Mouse (Mus musculus) midbrain, postnatal 0 days (tissue): ENCODE results near the gene Smyd4. TPM values are rescaled to one million over a fixed set of nuclear protein-coding genes. Genes with fewer than 3 reads are reported as not detected.
A peak's percentile ranks its signal among the peaks of the same experiment; 100 is the strongest.

Experiments used
- ATAC-seq: fragments of 200-750 bp; cut with Nextera tagmentation; 2 replicates; pipeline ENCODE4 v1.8.0; 2017; ENCODE audit warnings: moderate number of reproducible peaks, mild to moderate bottlenecking, moderate TSS enrichment, moderate library complexity; ENCODE audit not compliant: low FRiP score
- DNase-seq: peaks from one replicate; pipeline ENCODE4 v3.0.0-alpha.2; 2015; ENCODE audit warnings: low spot score
- H3K27ac ChIP-seq: fragments of 300-500 bp; sonication (generic); 2 replicates; pipeline ENCODE4 v1.5.1; 2014; ENCODE audit warnings: low read depth, mild to moderate bottlenecking, low read length, mixed read lengths
- H3K27me3 ChIP-seq: fragments of 300-500 bp; sonication (generic); 2 replicates; pipeline ENCODE4 v1.6.1; 2014; ENCODE audit warnings: low read length, control low read depth, mixed read lengths; ENCODE audit not compliant: insufficient read depth
- H3K36me3 ChIP-seq: fragments of 300-500 bp; sonication (generic); 2 replicates; pipeline ENCODE4 v1.6.1; 2014; ENCODE audit warnings: low read length, control low read depth, mixed read lengths; ENCODE audit not compliant: insufficient read depth
- H3K4me1 ChIP-seq: fragments of 300-500 bp; sonication (generic); 2 replicates; pipeline ENCODE4 v1.6.1; 2014; ENCODE audit warnings: mild to moderate bottlenecking, control low read depth, antibody characterized with exemption, low read length, mixed read lengths; ENCODE audit not compliant: insufficient read depth
- H3K4me2 ChIP-seq: fragments of 300-500 bp; sonication (generic); 2 replicates; pipeline ENCODE4 v1.6.1; 2014; ENCODE audit warnings: low read depth, mild to moderate bottlenecking, low read length, mixed read lengths; ENCODE audit not compliant: poor library complexity, severe bottlenecking
- H3K4me3 ChIP-seq: fragments of 300-500 bp; sonication (generic); 2 replicates; pipeline ENCODE4 v1.5.1; 2014; ENCODE audit warnings: low read depth, mild to moderate bottlenecking, low read length, moderate library complexity
- H3K9ac ChIP-seq: fragments of 300-500 bp; sonication (generic); replicated peaks from 2 replicates; pipeline ENCODE4 v1.6.1; 2014; ENCODE audit warnings: mild to moderate bottlenecking, low read length, moderate library complexity, mixed read lengths; ENCODE audit not compliant: poor library complexity, severe bottlenecking
- H3K9me3 ChIP-seq: fragments of 300-500 bp; sonication (generic); 2 replicates; pipeline ENCODE4 v1.6.1; 2016; ENCODE audit warnings: low read length, control low read depth
- CTCF ChIP-seq: IDR thresholded peaks from 2 replicates; pipeline ENCODE4 v1.5.1; 2016; ENCODE audit warnings: antibody characterized with exemption, mild to moderate bottlenecking
- WGBS: fragments of 180-500 bp; shearing (Covaris S2); extraction: QIAGEN DNeasy Blood & Tissue Kit; methylation state at CpG from one replicate; pipeline ENCODE4 v1.1.7; 2014; 5-methylcytosine and 5-hydroxymethylcytosine counted together
- polyA plus RNA-seq: library from polyadenylated mRNA; unstranded; fragments of >200 nt; fragmentation: Nextera tagmentation; extraction: Ambion mirVana; gene quantifications from 2 replicates; pipeline ENCODE4 v1.2.1, GENCODE M21; 2015
- total RNA-seq: library from RNA; depleted of rRNA; stranded (reverse); fragments of >200 nt; gene quantifications from 2 replicates; pipeline ENCODE4 v1.2.3, GENCODE M21; 2014

Smyd4 gene
- total and polyA plus RNA-seq, 2 experiments from 2014 or later = 16.7 to 16.8 TPM

DNA sequence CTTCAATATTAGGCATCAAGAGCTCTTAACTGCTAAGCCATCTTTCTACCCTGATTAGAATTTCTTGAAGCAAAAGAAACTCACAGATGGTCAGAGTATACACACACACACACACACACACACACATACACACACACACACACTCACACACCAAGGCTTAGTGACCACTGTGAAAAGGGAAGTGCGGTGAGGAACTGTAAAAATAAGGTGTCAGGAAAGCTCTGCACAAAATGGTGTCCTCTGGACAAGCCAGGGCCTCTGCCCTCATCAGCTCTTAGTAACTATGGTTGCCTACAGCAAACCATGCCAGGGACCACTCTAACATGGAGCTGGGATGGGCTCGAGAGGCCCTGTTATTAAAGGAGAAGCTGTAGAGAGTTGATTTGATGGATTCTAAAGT, 23.8 kb upstream of the Smyd4 start:
- TF ChIP-seq CTCF = no peak

DNA sequence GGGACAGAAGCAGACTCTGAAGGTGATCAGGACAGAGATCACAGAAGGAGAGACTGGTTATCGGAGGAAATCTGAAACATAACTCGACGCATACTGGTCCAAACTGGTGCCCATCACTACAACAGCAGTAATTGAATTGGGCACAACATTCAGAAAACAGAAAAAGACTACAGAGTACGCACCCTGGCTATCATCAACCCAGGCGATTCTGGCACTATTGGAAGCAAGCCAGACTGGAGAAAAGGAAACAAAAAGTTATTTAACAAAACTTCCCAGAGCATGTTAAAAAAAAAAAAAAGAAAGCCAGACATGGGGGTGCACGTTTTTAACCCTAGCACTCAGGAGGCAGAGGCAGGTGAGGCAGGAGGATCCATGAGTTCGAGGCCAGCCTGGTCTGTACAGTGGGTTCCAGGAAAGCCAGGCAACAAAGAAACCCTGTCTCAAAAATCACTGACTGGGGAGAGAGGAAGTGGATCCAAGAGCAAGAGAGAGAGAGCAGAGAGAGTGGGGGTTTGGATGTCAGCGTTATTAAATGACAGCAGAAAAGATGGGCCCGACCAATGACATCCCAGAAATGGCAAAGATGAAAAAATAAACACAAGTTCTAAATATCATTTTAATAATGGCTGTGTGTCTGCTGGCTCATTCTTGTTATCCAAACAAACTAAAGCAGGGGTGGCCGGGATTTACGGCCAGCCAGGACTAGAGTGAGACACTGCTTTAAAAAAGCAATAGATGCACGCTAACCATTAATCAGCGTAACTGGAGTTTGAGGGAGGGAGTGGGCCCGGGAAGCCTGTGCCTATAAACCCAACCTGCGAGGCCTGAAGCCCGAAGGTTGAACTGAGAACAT, 22.9 kb upstream of the Smyd4 start:
- Histone ChIP-seq H3K9me3 (no peaks in the 10 kb centered on the region), H3K27ac (no peak overlapping the region), H3K36me3 (no peaks in the 10 kb centered on the region), H3K4me2 (no peak overlapping the region), H3K4me3 (no peak overlapping the region), H3K27me3 (no peaks in the 10 kb centered on the region), H3K4me1 (no peaks in the 10 kb centered on the region), H3K9ac (no peak overlapping the region)
- TF ChIP-seq CTCF = no peak
- 80% methylated on average over 16 of the region's 16 CpGs for WGBS
- DNase-seq = no peak
- no peak for ATAC-seq

More for the DNA sequence above, 23.8 kb upstream of the Smyd4 start:
- Histone ChIP-seq H3K4me2 (no peak overlapping the region), H3K9me3 (no peaks in the 10 kb centered on the region), H3K4me3 (no peak overlapping the region), H3K27ac (no peak overlapping the region), H3K27me3 (no peaks in the 10 kb centered on the region), H3K9ac (no peak overlapping the region), H3K36me3 (no peaks in the 10 kb centered on the region), H3K4me1 (no peaks in the 10 kb centered on the region)
- WGBS = 95% methylated on average over 2 of the region's 2 CpGs
- ATAC-seq = no peak
- DNase-seq = no peak

DNA sequence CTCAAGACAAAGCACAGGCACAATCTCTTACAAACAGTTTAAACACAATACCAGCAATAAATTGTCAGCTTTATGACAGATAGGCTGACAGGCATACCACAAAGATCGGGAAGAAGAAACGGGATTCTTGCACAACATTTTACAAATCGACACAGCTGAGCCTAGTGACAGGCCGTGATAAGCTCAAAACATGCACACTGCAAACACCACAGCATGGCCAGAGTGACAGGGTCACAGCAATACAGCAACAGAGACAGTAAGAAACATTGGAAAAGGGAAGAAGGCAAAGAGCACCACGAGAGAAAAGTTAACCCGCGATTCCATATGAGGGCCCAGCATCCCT, 22.3 kb upstream of the Smyd4 start:
- DNase-seq (no peak), ATAC-seq (no peak)
- no peaks in the 10 kb centered on the region for H3K4me1 ChIP-seq
- no peaks in the 10 kb centered on the region for H3K9me3 ChIP-seq
- no peak overlapping the region for H3K9ac ChIP-seq
- H3K4me2 ChIP-seq = no peak overlapping the region
- no peak overlapping the region for H3K4me3 ChIP-seq
- H3K27ac ChIP-seq = no peak overlapping the region
- TF ChIP-seq CTCF = no peak
- WGBS = 91% methylated on average over 7 of the region's 7 CpGs
- H3K27me3 ChIP-seq = no peaks in the 10 kb centered on the region
- H3K36me3 ChIP-seq = no peaks in the 10 kb centered on the region

DNA sequence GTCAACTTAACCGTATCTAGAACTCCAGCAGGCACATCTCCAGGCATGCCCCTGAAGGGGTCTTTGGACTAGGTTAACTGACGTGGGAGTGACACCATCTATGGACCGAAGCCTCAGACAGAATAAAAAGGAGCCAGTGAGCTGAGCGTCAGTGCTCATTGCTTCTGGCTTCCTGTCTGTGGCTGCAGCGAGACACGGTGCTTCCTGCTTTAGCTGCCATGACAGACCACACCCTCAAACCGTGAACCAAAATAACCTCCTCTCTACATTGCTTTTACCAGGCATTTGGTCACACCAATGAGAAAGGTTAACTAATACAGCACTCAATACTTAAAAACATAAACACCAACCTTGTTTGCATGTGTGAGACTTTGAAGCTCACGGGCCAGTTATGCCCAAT, 11.6 kb upstream of the Smyd4 start:
- 84% methylated on average over 8 of the region's 8 CpGs for WGBS
- H3K27ac ChIP-seq = no peak overlapping the region

DNA sequence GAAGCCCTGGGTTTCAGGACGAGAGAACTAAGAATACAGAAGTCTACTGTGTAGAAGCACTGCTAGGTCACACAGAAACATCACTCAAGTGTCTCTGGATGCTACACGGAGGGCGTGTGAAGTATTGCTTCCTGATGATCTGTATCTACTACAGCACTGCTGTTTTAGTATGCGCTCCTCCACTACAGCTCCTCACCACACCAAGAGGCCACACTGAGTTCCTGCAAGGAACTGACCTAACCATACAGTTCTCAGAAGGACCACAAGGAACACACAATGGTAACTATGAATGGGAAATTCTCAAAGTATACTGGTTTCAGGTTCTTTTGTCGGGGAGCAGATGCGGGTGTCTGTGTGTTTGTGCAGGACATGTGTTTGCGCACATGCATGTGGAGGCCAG, 11.0 kb upstream of the Smyd4 start:
- H3K4me2 ChIP-seq = no peak overlapping the region
- H3K4me1 ChIP-seq = no peaks in the 10 kb centered on the region
- H3K9ac ChIP-seq = no peak overlapping the region
- WGBS = 95% methylated on average over 7 of the region's 7 CpGs
- peak; percentile 14; the same call in 1 of the 2 replicates for TF ChIP-seq CTCF
- no peaks in the 10 kb centered on the region for H3K9me3 ChIP-seq
- H3K4me3 ChIP-seq = no peak overlapping the region
- H3K27me3 ChIP-seq = no peaks in the 10 kb centered on the region
- no peak for DNase-seq
- no peak overlapping the region for H3K27ac ChIP-seq
- peaks cover 8% of the 10 kb centered on the region; the same call in 1 of the 2 replicates for H3K36me3 ChIP-seq
- ATAC-seq = no peak

More for the DNA sequence above, 11.6 kb upstream of the Smyd4 start:
- Histone ChIP-seq H3K36me3 (peaks cover 8% of the 10 kb centered on the region; the same call in 1 of the 2 replicates), H3K9me3 (no peaks in the 10 kb centered on the region), H3K4me1 (no peaks in the 10 kb centered on the region), H3K4me2 (no peak overlapping the region), H3K4me3 (no peak overlapping the region), H3K9ac (no peak overlapping the region), H3K27me3 (no peaks in the 10 kb centered on the region)
- ATAC-seq (no peak), DNase-seq (no peak)
- TF ChIP-seq CTCF = no peak

DNA sequence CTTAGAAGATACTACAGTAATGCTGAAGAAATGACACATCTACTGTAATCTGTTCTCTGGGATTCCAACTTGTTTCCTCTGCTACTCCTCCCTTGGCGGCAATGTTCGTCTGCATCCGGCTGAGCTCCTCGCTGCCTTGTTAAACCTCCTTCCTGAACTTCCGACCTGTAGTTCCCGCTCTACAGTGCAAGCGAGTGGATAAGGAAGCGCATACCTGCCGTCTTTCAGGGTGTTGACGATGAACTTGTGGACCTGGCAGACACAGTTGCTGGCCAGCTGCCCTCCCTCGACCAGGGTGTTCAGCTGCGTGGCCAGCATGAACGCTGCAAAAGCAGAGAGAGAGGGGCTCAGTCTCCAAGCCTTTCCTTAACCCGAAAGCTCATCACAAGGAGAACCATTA, 8.2 kb upstream of the Smyd4 start:
- ATAC-seq = no peak
- no peaks in the 10 kb centered on the region for H3K27me3 ChIP-seq
- H3K27ac ChIP-seq = peak overlapping the region; percentile 51; the same call in 1 of the 2 replicates
- TF ChIP-seq CTCF = no peak
- H3K4me3 ChIP-seq = no peak overlapping the region
- H3K4me1 ChIP-seq = no peaks in the 10 kb centered on the region
- no peak overlapping the region for H3K9ac ChIP-seq
- peaks cover 8% of the 10 kb centered on the region; the same call in 1 of the 2 replicates for H3K36me3 ChIP-seq
- whole genome bisulfite sequencing = 83% methylated on average over 14 of the region's 14 CpGs
- H3K4me2 ChIP-seq = no peak overlapping the region
- no peaks in the 10 kb centered on the region for H3K9me3 ChIP-seq
- DNase-seq = no peak
